Mouse (Mus musculus): ENCODE data around the gene Kncn.

DNA sequence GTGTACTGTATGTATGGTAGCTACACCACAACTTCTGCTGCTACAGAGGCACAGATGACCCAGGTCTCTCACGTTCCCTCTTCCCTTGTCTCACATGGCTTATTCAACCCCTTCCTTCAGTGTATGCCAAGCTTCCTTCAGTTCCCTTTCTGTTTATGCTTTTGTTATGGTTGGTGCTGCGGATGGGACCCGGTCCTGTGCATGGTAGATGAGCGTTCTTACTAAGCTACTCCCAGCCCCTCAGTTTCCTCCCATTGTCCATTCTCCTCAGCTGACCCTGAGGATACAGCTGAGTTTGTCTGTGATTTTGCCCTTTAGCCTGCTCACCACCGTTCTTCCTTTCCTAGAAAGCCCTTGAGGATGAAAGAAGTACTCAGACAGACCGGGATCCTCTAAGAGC, 32.6 kb upstream of the Kncn start:
- no peak for TF ChIP-seq POLR2A (IDR thresholded peaks at IDR 0.05; ENCODE audit: low read depth, low read length)
- TF ChIP-seq CTCF (conservative IDR thresholded peaks at IDR 0.05; ENCODE audit: insufficient read depth, insufficient read length, low read depth, low read length) = no peak

Measured in kidney, adult 2 months (tissue).